Mouse (Mus musculus) frontal cortex, postnatal 36 days (tissue): ENCODE results near the gene Psmc5.

ENCODE experiments used
- DNase-seq, 2 experiments: peaks; one replicate each; pipeline ENCODE4 v3.0.0; 2022; ENCODE audit warnings: low spot score in 2 of 2

Gene Psmc5

DNA sequence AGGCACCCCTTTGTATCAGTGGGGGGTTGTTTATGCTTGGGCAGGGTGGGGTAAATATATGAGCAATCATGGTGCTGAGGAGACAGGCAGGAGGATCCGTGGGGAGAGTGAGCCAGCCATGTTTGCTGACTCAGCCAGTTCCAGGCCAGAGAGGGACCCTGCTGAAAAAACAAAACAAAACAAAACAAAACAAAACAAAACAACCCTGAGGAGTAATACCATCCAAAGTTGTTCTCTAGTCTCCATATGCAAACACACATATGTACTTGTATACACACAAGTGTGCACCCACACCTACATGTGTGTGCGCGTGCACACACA is 50.1 kb downstream of the Psmc5 start:
- DNase-seq: no peak

DNA sequence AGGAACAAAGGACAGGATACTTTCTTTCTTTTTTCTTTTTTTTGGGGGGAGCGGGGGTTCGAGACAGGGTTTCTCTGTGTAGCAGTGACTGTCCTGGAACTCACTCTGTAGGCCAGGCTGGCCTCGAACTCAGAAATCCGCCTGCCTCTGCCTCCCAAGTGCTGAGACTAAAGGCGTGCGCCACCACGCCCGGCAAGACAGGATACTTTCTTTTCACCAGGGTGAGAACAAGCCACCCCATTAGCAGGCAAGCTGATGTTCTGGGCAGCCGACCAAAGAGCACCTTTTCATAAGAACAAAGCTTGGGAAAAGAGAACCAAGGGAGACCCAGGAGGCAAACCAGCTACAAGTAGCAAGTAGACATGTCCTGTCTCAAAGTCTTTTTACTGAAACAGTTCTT is 50.8 kb downstream of the Psmc5 start:
- DNase-seq: no peak

DNA sequence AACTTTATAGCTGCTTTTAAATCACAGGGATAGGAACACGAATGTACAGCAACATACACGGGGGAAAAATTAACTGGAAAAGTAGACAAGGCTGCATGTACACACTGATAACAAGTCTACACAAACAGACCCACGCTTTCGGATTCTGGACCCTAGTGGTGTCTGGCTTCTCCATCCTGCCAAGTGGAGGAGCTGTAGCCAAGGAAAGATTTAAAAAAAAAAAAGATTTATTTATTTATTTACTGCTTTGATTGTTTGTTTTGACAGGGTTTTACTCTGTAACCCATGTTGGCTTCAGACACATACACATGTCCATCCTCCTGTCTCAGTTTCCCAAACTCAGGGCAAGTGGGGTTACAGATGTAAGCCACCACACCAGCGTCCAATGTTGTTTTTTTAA is 51.5 kb downstream of the Psmc5 start:
- no peak for DNase-seq

DNA sequence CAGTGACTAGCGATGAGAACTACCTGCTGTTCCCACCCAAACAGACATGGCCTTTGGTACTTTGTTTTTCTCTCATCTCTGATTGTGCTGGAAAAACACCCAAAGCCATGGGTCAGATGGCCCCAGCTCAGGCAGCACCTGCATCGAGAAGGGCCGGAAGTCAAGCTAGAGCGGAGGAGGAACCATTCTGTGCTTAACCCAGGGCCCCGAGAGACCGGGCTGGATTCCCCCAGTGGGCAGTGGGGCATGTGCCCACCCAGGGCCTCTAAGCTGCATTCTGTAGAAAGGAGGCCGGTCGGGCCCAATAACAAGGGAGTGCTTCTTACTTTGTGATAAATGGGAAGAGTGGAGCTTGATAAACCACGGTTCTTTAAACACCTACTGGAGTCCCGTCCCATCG is 52.2 kb downstream of the Psmc5 start:
- DNase-seq: no peak

DNA sequence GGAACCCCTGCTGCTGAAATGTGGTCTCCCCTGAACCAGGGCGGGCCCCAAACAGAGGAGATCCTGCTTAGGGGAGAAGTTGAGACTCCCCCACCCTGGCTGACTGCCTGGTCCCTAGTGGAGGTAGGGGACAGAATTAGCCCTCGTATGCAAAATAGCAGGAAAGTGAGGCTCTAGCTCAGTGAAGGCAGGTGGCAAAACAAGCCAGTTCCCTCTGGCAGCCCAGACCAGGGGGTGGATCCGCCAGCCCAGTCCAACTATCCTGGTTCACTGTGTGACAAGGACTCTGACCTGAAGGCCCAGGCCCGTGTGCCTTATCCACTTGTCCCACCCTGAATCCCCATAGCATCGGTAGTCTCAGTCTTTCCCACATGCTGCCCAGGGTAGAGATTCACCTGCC is 54.2 kb downstream of the Psmc5 start:
- DNase-seq: no peak
